Mouse (Mus musculus): Measurements from ENCODE around the gene Dnajc17. TPM values are rescaled to one million over a fixed set of nuclear protein-coding genes. Genes with fewer than 3 reads are reported as not detected.

The Dnajc17 gene
- polyA plus RNA-seq, 1 experiment from 2014 or later: 14.9 TPM

DNA sequence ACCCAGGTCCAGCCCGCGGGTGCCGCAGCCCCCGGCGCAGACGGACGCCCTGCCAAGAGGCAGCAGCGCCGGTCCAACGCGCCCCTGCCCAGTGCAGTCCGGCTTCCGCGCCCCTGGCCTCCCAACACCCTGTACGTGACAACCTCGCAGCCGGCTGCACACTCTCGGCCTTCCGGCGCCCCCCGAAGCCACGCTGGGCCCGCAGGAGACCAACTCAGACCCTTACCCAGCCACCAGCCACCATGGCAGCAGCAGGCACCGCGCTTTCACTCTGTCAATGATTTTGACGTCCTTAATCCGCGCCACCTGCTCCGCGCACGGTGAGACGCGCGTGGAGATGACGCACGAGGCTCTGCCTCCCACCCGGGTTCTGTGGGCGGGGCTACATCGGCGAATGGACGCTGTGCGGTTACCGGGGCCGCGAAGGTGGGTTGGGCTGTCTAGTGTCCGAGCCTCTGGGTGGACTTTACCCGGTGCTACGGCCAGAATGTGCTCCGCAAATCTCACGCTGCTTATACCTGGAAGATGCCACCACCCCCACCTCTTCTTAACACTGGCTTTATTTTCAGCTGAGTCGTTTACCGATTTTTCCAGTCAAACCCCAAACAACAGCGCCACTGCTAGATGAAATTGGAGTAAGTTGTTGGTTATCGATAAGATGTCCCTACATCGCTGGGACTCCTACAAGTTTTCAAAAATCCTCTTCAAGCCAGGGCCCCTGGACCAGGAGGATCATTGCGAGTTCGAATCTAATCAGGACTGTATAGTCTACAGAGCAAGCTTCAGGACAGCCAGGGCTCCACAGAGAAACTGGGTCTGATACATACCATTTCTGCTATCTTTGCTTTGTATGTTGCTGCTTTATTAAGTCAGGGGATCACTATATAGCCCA lies 51.7 kb downstream of the Dnajc17 start, which contains the start of gene Rmdn3:
Rmdn3 (minus strand) TSS at position 354 of the 892 bp plus-strand sequence.
- under 1% methylated on average over 57 of the region's 57 CpGs for WGBS

DNA sequence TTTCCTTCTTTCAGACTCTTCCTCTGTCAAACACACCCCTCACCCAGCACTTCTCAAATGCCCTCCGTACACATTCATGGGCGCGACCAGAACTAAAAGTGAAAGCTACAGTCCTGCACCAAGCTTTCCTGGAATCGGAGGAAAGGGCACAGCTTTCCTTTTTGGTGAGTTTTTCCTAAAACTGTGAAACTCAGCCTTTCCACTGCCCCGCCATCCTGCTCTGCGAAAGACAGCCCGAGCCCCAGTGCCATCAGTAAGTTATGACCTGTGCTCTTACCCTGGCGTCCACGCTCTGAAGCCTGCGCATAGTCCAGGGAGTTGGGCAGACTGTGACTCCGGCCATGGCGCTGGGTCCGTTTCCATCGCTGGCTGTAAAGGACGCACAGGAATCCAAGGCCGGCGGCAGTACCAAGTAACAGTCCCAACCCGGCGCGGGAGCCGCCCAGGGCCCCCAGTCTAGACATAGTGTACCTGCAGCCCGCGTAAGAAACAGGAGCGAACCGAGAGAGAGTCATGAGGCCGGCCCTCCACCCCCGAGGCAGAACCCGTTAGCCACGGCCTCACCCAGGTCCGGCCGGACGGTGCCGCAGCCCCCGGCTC lies 52.4 kb downstream of the Dnajc17 start:
- WGBS: 3% methylated on average over 34 of the region's 34 CpGs
- peak; percentile 66 for ATAC-seq
- Histone ChIP-seq H3K36me3 (ENCODE audit: control insufficient read depth, insufficient read depth, low read length) (peaks cover 4% of the 10 kb centered on the region; the same call in 1 of the 2 replicates), H3K4me1 (ENCODE audit: control insufficient read depth, insufficient read depth, low read length) (peaks cover 18% of the 10 kb centered on the region), H3K4me2 (ENCODE audit: low read depth, low read length) (peak overlapping the region; percentile 80), H3K9ac (ENCODE audit: low read depth, low read length) (peak overlapping the region; percentile 97), H3K27me3 (replicated peaks; ENCODE audit: control insufficient read depth, insufficient read depth, low read length) (no peaks in the 10 kb centered on the region), H3K4me3 (ENCODE audit: low read length) (peak overlapping the region; percentile 100), H3K9me3 (ENCODE audit: control insufficient read depth, low read length) (no peaks in the 10 kb centered on the region), H3K27ac (ENCODE audit: low read length) (peak overlapping the region; percentile 65)

More for the DNA sequence above, 51.7 kb downstream of the Dnajc17 start, which contains the start of gene Rmdn3:
- peak within 1 kb of the TSS; percentile 80 for H3K4me2 ChIP-seq (ENCODE audit: low read depth, low read length)
- peak within 1 kb of the TSS; percentile 65 for H3K27ac ChIP-seq (ENCODE audit: low read length)
- peaks cover 4% of the 10 kb centered on the region; the same call in 1 of the 2 replicates for H3K36me3 ChIP-seq (ENCODE audit: control insufficient read depth, insufficient read depth, low read length)
- H3K27me3 ChIP-seq (replicated peaks; ENCODE audit: control insufficient read depth, insufficient read depth, low read length): 0 out of 2 replicates have a peak, but pooled peaks cover 2% of the 10 kb centered on the region
- peak within 1 kb of the TSS; percentile 97 for H3K9ac ChIP-seq (ENCODE audit: low read depth, low read length)
- peak within 1 kb of the TSS; percentile 100 for H3K4me3 ChIP-seq (ENCODE audit: low read length)
- ATAC-seq: peak; percentile 81
- H3K9me3 ChIP-seq (ENCODE audit: control insufficient read depth, low read length): no peaks in the 10 kb centered on the region
- peaks cover 18% of the 10 kb centered on the region for H3K4me1 ChIP-seq (ENCODE audit: control insufficient read depth, insufficient read depth, low read length)

DNA sequence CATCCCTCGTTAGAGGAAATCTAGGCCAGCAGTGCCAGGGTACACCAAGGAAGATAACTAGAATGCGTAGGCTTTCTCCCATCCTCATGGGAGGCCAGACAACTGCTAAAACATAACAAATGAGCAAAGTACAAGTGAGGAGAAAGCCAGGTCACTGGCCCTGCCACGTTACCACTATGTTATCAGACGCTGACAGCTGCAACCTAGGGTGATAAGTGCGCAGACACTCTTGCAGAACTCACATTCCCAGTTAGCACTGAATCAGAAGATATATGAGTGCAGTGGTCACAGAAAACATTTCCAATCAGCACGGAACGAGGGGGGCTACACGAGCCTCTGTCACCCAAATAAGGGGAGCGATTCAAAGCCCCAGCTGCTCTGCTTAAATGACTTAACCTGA lies 53.2 kb downstream of the Dnajc17 start:
- peak overlapping the region; percentile 97; the same call in 1 of the 2 replicates for H3K9ac ChIP-seq (ENCODE audit: low read depth, low read length)
- peaks cover 4% of the 10 kb centered on the region; the same call in 1 of the 2 replicates for H3K36me3 ChIP-seq (ENCODE audit: control insufficient read depth, insufficient read depth, low read length)
- no peaks in the 10 kb centered on the region for H3K27me3 ChIP-seq (replicated peaks; ENCODE audit: control insufficient read depth, insufficient read depth, low read length)
- peak; percentile 62 for ATAC-seq
- peaks cover 18% of the 10 kb centered on the region for H3K4me1 ChIP-seq (ENCODE audit: control insufficient read depth, insufficient read depth, low read length)
- peak overlapping the region; percentile 100 for H3K4me3 ChIP-seq (ENCODE audit: low read length)
- H3K27ac ChIP-seq (ENCODE audit: low read length): peak overlapping the region; percentile 65
- H3K4me2 ChIP-seq (ENCODE audit: low read depth, low read length): peak overlapping the region; percentile 80
- WGBS: 67% methylated on average over 9 of the region's 9 CpGs
- H3K9me3 ChIP-seq (ENCODE audit: control insufficient read depth, low read length): no peaks in the 10 kb centered on the region

DNA sequence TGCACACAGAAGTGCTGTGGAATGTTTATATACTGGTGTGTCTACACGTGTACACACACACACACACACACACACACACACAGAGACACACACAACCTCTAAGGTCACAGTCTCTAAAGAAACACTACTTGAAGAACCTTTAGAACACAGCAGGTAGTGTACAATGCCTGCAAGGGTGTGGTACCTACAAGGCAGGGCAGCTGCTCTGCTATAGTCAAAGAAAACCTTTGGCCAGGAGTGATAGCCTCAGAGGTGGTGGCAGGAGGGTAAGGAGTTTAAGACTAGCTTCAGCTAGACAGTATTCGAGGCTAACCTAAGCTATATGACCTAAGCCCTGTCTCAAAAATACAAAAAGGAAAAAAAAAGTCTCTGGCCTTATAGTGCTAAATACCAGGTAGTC lies 53.9 kb downstream of the Dnajc17 start:
- WGBS: 75% methylated on average over 2 of the region's 2 CpGs
- Histone ChIP-seq H3K27me3 (replicated peaks; ENCODE audit: control insufficient read depth, insufficient read depth, low read length) (no peaks in the 10 kb centered on the region), H3K4me1 (ENCODE audit: control insufficient read depth, insufficient read depth, low read length) (peaks cover 18% of the 10 kb centered on the region), H3K9ac (ENCODE audit: low read depth, low read length) (no peak overlapping the region), H3K4me3 (ENCODE audit: low read length) (no peak overlapping the region), H3K9me3 (ENCODE audit: control insufficient read depth, low read length) (no peaks in the 10 kb centered on the region), H3K27ac (ENCODE audit: low read length) (0 out of 2 replicates have a peak overlapping the region, but pooled peaks have one; percentile 34), H3K36me3 (ENCODE audit: control insufficient read depth, insufficient read depth, low read length) (peaks cover 4% of the 10 kb centered on the region; the same call in 1 of the 2 replicates), H3K4me2 (ENCODE audit: low read depth, low read length) (no peak overlapping the region; the same call in 1 of the 2 replicates)
- peak; percentile 52 for ATAC-seq

DNA sequence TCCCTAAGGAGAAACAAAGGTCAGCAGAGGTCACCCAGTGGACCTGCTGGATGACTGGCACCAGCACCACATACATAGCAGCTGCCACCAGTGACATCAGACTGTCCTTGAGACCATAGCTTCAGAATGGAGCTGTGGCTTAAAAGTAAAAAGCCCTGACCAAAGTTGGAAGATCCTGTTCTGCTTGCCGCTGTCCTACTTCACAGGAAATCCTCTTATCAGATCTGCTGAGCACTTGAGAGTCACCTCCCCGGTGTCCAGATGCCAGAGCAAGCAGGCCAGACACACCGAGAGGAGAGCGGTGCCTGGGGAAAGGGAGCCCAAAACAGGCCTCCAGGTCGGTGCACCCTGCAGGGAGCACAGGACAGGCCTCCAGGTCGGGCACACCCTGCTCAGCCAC lies 56.3 kb downstream of the Dnajc17 start:
- ATAC-seq: no peak
- peaks cover 15% of the 10 kb centered on the region for H3K4me1 ChIP-seq (ENCODE audit: control insufficient read depth, insufficient read depth, low read length)
- no peak overlapping the region for H3K27ac ChIP-seq (ENCODE audit: low read length)
- no peaks in the 10 kb centered on the region for H3K9me3 ChIP-seq (ENCODE audit: control insufficient read depth, low read length)
- H3K36me3 ChIP-seq (ENCODE audit: control insufficient read depth, insufficient read depth, low read length): peaks cover 11% of the 10 kb centered on the region; the same call in 1 of the 2 replicates
- no peak overlapping the region for H3K4me2 ChIP-seq (ENCODE audit: low read depth, low read length)
- H3K9ac ChIP-seq (ENCODE audit: low read depth, low read length): no peak overlapping the region
- no peaks in the 10 kb centered on the region for H3K27me3 ChIP-seq (replicated peaks; ENCODE audit: control insufficient read depth, insufficient read depth, low read length)
- no peak overlapping the region for H3K4me3 ChIP-seq (ENCODE audit: low read length)
- 84% methylated on average over 6 of the region's 6 CpGs for WGBS

GRCm38 (mm10) chr2:119147775-119148174 lies 60.8 kb downstream of the Dnajc17 start:
- peaks cover 26% of the 10 kb centered on the region for H3K36me3 ChIP-seq (ENCODE audit: control insufficient read depth, insufficient read depth, low read length)
- H3K4me2 ChIP-seq (ENCODE audit: low read depth, low read length): no peak overlapping the region
- H3K9ac ChIP-seq (ENCODE audit: low read depth, low read length): no peak overlapping the region
- H3K9me3 ChIP-seq (ENCODE audit: control insufficient read depth, low read length): no peaks in the 10 kb centered on the region
- WGBS: 93% methylated on average over 8 of the region's 8 CpGs
- no peak overlapping the region for H3K27ac ChIP-seq (ENCODE audit: low read length)
- no peaks in the 10 kb centered on the region for H3K4me1 ChIP-seq (ENCODE audit: control insufficient read depth, insufficient read depth, low read length)
- H3K27me3 ChIP-seq (replicated peaks; ENCODE audit: control insufficient read depth, insufficient read depth, low read length): no peaks in the 10 kb centered on the region
- H3K4me3 ChIP-seq (ENCODE audit: low read length): no peak overlapping the region
- no peak for ATAC-seq

DNA sequence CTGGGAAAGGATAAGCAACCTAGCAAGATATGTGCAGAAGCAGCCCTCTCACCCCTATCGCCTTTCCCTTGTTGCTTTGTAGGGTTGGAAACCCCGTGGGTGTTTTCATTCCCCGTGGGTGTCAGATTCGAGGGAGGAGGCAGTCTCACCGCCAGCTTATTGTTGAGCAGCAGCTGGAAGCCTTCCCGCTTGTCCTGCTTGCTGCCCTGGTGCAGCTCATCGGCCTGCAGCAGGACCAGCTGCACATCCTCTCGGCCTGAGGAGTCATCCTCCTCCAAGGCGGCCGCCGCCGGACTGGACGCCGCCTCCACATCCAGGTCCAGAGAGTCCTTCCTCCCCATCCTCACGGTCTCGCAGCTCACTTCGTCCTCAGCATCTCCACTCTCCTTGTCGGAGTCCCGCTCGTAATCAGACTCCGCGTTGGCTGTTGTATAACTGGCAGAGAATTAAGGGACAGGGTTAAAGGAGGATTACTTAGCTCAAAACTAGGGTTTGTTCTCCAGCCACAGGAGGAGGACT lies 61.4 kb downstream of the Dnajc17 start:
- 84% methylated on average over 22 of the region's 22 CpGs for WGBS
- H3K36me3 ChIP-seq (ENCODE audit: control insufficient read depth, insufficient read depth, low read length): peaks cover 24% of the 10 kb centered on the region

GRCm38 (mm10) chr2:119146435-119146834 lies 62.2 kb downstream of the Dnajc17 start:
- no peak overlapping the region for H3K4me2 ChIP-seq (ENCODE audit: low read depth, low read length)
- H3K36me3 ChIP-seq (ENCODE audit: control insufficient read depth, insufficient read depth, low read length): peaks cover 28% of the 10 kb centered on the region
- no peaks in the 10 kb centered on the region for H3K27me3 ChIP-seq (replicated peaks; ENCODE audit: control insufficient read depth, insufficient read depth, low read length)
- 86% methylated on average over 6 of the region's 6 CpGs for WGBS
- H3K9ac ChIP-seq (ENCODE audit: low read depth, low read length): no peak overlapping the region
- no peaks in the 10 kb centered on the region for H3K4me1 ChIP-seq (ENCODE audit: control insufficient read depth, insufficient read depth, low read length)
- H3K9me3 ChIP-seq (ENCODE audit: control insufficient read depth, low read length): no peaks in the 10 kb centered on the region
- H3K27ac ChIP-seq (ENCODE audit: low read length): no peak overlapping the region
- ATAC-seq: no peak
- no peak overlapping the region for H3K4me3 ChIP-seq (ENCODE audit: low read length)

More for the DNA sequence above, 61.4 kb downstream of the Dnajc17 start:
- Histone ChIP-seq H3K9ac (ENCODE audit: low read depth, low read length) (no peak overlapping the region), H3K4me2 (ENCODE audit: low read depth, low read length) (no peak overlapping the region), H3K27me3 (replicated peaks; ENCODE audit: control insufficient read depth, insufficient read depth, low read length) (no peaks in the 10 kb centered on the region), H3K4me1 (ENCODE audit: control insufficient read depth, insufficient read depth, low read length) (no peaks in the 10 kb centered on the region), H3K27ac (ENCODE audit: low read length) (no peak overlapping the region), H3K4me3 (ENCODE audit: low read length) (no peak overlapping the region), H3K9me3 (ENCODE audit: control insufficient read depth, low read length) (no peaks in the 10 kb centered on the region)
- ATAC-seq: no peak

GRCm38 (mm10) chr2:119145199-119145598 lies 63.4 kb downstream of the Dnajc17 start:
- H3K27ac ChIP-seq (ENCODE audit: low read length): no peak overlapping the region
- no peaks in the 10 kb centered on the region for H3K27me3 ChIP-seq (replicated peaks; ENCODE audit: control insufficient read depth, insufficient read depth, low read length)
- peaks cover 31% of the 10 kb centered on the region for H3K36me3 ChIP-seq (ENCODE audit: control insufficient read depth, insufficient read depth, low read length)
- H3K9ac ChIP-seq (ENCODE audit: low read depth, low read length): no peak overlapping the region
- 94% methylated on average over 2 of the region's 2 CpGs for WGBS
- H3K4me2 ChIP-seq (ENCODE audit: low read depth, low read length): no peak overlapping the region
- ATAC-seq: no peak
- H3K9me3 ChIP-seq (ENCODE audit: control insufficient read depth, low read length): no peaks in the 10 kb centered on the region
- no peak overlapping the region for H3K4me3 ChIP-seq (ENCODE audit: low read length)
- no peaks in the 10 kb centered on the region for H3K4me1 ChIP-seq (ENCODE audit: control insufficient read depth, insufficient read depth, low read length)

Measured in intestine, embryonic 16.5 days (tissue).